Mouse (Mus musculus) olfactory bulb, adult 2 months (tissue): ENCODE measurements around the gene Slc35g1.

ENCODE experiments used
- CTCF ChIP-seq: fragments of 200-500 bp; IDR thresholded peaks from 2 replicates; pipeline ENCODE4 v1.5.1; 2012; ENCODE audit warnings: low read depth, mild to moderate bottlenecking, low read length, moderate library complexity; ENCODE audit not compliant: insufficient read depth
- POLR2A ChIP-seq: fragments of 200-500 bp; IDR thresholded peaks from 2 replicates; pipeline ENCODE4 v1.6.1; 2012; ENCODE audit warnings: mild to moderate bottlenecking, low read depth, low read length, moderate library complexity; ENCODE audit not compliant: insufficient read depth

GRCm38 (mm10) chr19:38433381-38433780, 37.6 kb downstream of the Slc35g1 start:
- TF ChIP-seq CTCF (no peak), POLR2A (no peak)
